Mouse (Mus musculus) embryonic facial prominence, embryonic 10.5 days (tissue): ENCODE measurements around the gene Gm15446. TPM values are rescaled to one million over a fixed set of nuclear protein-coding genes. Genes with fewer than 3 reads are reported as not detected.
A peak's percentile ranks its signal among the peaks of the same experiment; 100 is the strongest.
"Not testable (repeated sequence)": the region's sequence is repeated elsewhere in the genome, so short reads cannot be mapped to it uniquely, and the experiment has no call there.

Experiments
- DNase-seq: peaks from one replicate; pipeline ENCODE4 v3.0.0-alpha.2; 2017; ENCODE audit warnings: low spot score
- H3K27ac ChIP-seq: fragments of 300-500 bp; sonication (generic); replicated peaks from 2 replicates; pipeline ENCODE4 v1.5.1; 2016; ENCODE audit warnings: mild to moderate bottlenecking
- H3K27me3 ChIP-seq: fragments of 300-500 bp; sonication (generic); replicated peaks from 2 replicates; pipeline ENCODE4 v1.6.1; 2016; ENCODE audit warnings: low read depth, mild to moderate bottlenecking; ENCODE audit not compliant: poor library complexity, severe bottlenecking
- H3K36me3 ChIP-seq: fragments of 300-500 bp; sonication (generic); replicated peaks from 2 replicates; pipeline ENCODE4 v1.6.1; 2016; ENCODE audit warnings: mild to moderate bottlenecking, moderate library complexity
- H3K4me1 ChIP-seq: fragments of 300-500 bp; sonication (generic); 2 replicates; pipeline ENCODE4 v1.6.1; 2016
- H3K4me3 ChIP-seq: fragments of 300-500 bp; sonication (generic); 2 replicates; pipeline ENCODE4 v1.5.1; 2016; ENCODE audit warnings: mild to moderate bottlenecking, moderate library complexity
- H3K9me3 ChIP-seq: fragments of 300-500 bp; sonication (generic); 2 replicates; pipeline ENCODE4 v1.6.1; 2016; ENCODE audit warnings: mild to moderate bottlenecking
- WGBS: fragments of 180-500 bp; shearing (Covaris S2); methylation state at CpG from one replicate; pipeline ENCODE4 v1.1.7; 2016; 5-methylcytosine and 5-hydroxymethylcytosine counted together
- polyA plus RNA-seq: library from polyadenylated mRNA; unstranded; fragments of >200 nt; fragmentation: Nextera tagmentation; extraction: Ambion mirVana; gene quantifications from 2 replicates; pipeline ENCODE4 v1.2.1, GENCODE M21; 2016

The Gm15446 gene
- polyA plus RNA-seq, result 0.53 and 0.57 TPM in 2 replicates

DNA sequence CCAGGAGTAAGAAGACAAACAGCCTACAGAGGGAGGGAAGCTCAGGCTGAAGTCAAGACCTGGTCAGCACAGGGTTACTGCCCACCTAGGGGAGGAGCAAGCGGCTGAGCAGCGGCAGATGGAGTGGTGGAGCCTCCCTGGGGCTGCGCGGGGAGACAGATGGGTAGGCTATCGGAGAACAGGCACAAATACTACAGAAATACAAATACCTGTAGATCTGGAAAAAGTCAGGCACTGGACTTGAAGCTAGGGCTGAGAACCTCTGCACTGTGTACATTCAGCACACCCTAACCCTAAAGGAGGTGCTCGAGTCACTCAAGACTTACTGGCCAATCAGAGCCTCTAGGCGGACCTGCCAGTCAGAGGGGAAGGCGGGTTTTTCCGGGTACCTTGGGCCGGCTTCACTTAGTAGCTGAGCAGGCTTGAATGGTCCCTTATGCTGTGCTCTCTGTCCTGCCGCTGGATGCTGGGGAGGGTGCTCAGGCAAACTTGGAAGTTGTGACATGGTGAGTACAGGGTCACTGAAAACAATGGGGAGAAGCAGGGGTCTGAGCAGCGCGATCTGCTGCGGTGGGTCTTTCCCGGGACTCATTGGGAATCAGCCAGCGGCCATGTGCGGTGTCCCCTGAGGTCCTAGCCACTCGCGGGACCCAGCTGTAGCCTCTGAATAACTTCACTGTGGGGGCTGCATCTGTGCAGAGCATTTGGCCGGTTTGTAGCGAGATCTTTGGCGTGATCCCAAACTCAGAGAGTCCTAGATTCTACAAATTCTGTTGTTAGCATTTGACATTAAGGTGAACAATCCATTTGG lies at the start of gene Gm15446:
Gm15446 (plus strand) TSS at position 140 of the 811 bp plus-strand sequence.
- under 1% methylated on average over 22 of the region's 22 CpGs for WGBS

DNA sequence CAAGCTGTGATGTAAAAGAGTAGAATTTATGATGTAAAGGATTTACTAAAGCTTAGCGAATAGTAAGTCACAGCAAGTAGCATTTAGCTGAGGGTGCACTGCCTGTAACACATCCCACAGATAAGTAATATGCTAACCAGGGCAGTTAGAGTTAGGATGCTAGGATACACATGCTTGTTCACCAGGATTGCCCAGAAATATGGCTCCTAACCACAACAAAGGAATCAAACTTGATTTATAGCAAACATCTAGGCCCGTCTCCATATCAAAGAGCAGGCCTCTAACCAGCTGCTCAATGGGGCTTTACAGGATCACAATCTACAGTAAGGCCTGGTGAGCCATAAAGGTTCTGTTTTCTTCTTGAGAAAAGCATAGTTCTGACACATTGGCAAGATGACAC lies 929 bp downstream of the Gm15446 start:
- peak overlapping the region; percentile 65 for H3K4me3 ChIP-seq
- H3K27me3 ChIP-seq, H3K4me1 ChIP-seq, DNase-seq, H3K9me3 ChIP-seq: not testable (repeated sequence)
- H3K27ac ChIP-seq, result peak overlapping the region; percentile 51; the same call in 1 of the 2 replicates
- H3K36me3 ChIP-seq, result peaks cover 18% of the 10 kb centered on the region
- 29% methylated on average over 2 of the region's 2 CpGs for WGBS

More for the DNA sequence above, at the start of gene Gm15446:
- H3K4me1 ChIP-seq, H3K27me3 ChIP-seq, H3K9me3 ChIP-seq: not testable (repeated sequence)
- Histone ChIP-seq H3K36me3 (peaks cover 17% of the 10 kb centered on the region), H3K4me3 (peak within 1 kb of the TSS; percentile 65), H3K27ac (peak within 1 kb of the TSS; percentile 81)
- DNase-seq, result peak; percentile 87

DNA sequence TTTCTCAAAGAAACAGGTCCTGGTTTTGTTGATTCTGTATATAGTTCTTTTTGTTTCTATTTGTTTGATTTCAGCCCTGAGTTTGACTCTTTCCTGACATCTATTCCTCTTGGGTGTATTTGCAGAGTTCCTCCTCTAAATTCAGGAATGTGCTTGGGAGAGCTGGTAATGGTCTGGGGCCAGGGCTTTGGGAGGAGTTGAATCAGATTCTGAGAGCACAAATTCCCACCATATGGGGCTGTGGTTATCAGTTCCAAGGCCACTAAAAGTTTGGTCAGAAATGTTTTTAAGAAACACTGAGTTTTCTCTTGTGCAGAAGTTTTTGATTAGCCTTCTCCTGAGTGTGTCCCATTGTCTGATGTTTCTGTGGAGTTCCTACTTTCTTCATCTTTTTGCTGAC lies 1.7 kb downstream of the Gm15446 start:
- Histone ChIP-seq H3K4me3 (no peak overlapping the region), H3K4me1 (peaks cover 7% of the 10 kb centered on the region), H3K36me3 (peaks cover 18% of the 10 kb centered on the region), H3K9me3 (no peaks in the 10 kb centered on the region), H3K27me3 (no peaks in the 10 kb centered on the region), H3K27ac (no peak overlapping the region)
- no peak for DNase-seq

DNA sequence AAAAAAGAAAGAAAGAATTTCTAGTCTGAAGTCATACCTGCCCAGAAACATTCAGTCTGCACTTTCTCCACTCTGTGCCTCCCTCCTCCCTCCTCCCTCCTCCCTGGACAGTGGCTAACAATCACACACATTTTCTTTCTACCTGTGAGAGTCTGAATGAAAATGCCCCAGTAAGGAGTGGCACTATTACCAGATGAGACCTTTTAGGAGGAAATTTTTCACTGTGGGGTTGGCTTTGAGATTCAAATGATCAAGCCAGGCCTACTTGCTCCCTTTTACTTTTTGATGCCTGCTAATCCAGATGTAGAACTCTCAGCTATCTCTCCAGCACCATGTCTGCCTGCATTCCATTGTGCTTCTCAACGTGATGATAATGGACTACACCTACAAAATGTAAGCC lies 27.1 kb downstream of the Gm15446 start:
- Histone ChIP-seq H3K9me3 (no peaks in the 10 kb centered on the region), H3K4me1 (no peaks in the 10 kb centered on the region), H3K27me3 (no peaks in the 10 kb centered on the region), H3K36me3 (no peaks in the 10 kb centered on the region), H3K4me3 (no peak overlapping the region), H3K27ac (no peak overlapping the region)
- WGBS, result no CpG with 5 or more reads among the region's 1 CpGs
- no peak for DNase-seq

DNA sequence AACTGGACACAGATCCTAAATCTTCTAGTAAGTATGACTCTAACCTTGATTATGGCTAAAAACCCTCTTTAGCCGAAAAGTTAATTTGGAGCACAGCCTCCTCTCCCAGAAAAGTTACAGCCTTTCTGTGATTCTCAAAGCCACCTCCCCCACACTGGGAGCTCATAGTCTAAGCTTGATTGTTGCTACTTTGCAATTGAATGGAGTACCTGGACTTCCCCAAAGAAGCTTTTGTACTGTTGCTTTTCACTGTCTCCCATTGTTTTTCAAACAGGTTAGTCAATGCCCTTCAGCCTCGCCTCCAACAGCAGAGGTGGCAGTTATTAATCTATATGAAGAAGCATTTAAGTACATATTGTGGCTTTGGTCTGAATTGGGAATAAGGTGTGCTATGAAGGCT lies 57.5 kb downstream of the Gm15446 start:
- H3K27me3 ChIP-seq, H3K36me3 ChIP-seq, H3K4me3 ChIP-seq, H3K9me3 ChIP-seq, H3K4me1 ChIP-seq, H3K27ac ChIP-seq, DNase-seq: not testable (repeated sequence)
- no CpG with 5 or more reads among the region's 2 CpGs for WGBS

Other genes with a start within 250 kb of the Gm15446 start
- gene 5430403G16Rik, start 232.4 kb upstream of the Gm15446 start, polyA plus RNA-seq, result 2.3 and 2.8 TPM in 2 replicates
- gene 4930522L14Rik, start 171.5 kb upstream of the Gm15446 start, polyA plus RNA-seq, result 10.0 and 11.4 TPM in 2 replicates
- gene Zfp932, start 73.1 kb downstream of the Gm15446 start, polyA plus RNA-seq, result 20.9 and 23.4 TPM in 2 replicates
- gene Gm17655, start 149.1 kb downstream of the Gm15446 start, polyA plus RNA-seq, result 4.8 and 5.9 TPM in 2 replicates
- gene Gm35315, start 171.0 kb downstream of the Gm15446 start, polyA plus RNA-seq, result 2.0 and 2.4 TPM in 2 replicates
- 2.0 and 3.2 TPM in 2 replicates for gene Plcxd1, start 176.6 kb downstream of the Gm15446 start, polyA plus RNA-seq
- gene Gtpbp6, start 184.8 kb downstream of the Gm15446 start, polyA plus RNA-seq, result 33.3 and 35.6 TPM in 2 replicates
- 5.5 and 5.7 TPM in 2 replicates for gene Zfp605, start 186.7 kb downstream of the Gm15446 start, polyA plus RNA-seq
- 45.1 and 48.6 TPM in 2 replicates for gene Chfr, start 212.4 kb downstream of the Gm15446 start, polyA plus RNA-seq